Mouse (Mus musculus): ENCODE measurements around the gene C1galt1.
A peak's percentile ranks its signal among the peaks of the same experiment; 100 is the strongest.

The C1galt1 gene

GRCm38 (mm10) chr6:7844802-7845679 lies at the start of gene C1galt1:
C1galt1 (plus strand) TSS chr6:7844842.
- peak; percentile 65 for DNase-seq (ENCODE audit: low read depth, low spot score)

GRCm38 (mm10) chr6:7799969-7800368 lies 44.7 kb upstream of the C1galt1 start:
- DNase-seq (ENCODE audit: low read depth, low spot score), result no peak

- DNase-seq (ENCODE audit: low read depth, low spot score), result no peak
Observed at GRCm38 (mm10) chr6:7803765-7804542, 40.7 kb upstream of the C1galt1 start.

GRCm38 (mm10) chr6:7814146-7814545 lies 30.5 kb upstream of the C1galt1 start:
- DNase-seq (ENCODE audit: low read depth, low spot score), result no peak

- DNase-seq (ENCODE audit: low read depth, low spot score), result no peak
Observed at GRCm38 (mm10) chr6:7816233-7816632, 28.4 kb upstream of the C1galt1 start.

GRCm38 (mm10) chr6:7822688-7823087 lies 22.0 kb upstream of the C1galt1 start:
- no peak for DNase-seq (ENCODE audit: low read depth, low spot score)

- no peak for DNase-seq (ENCODE audit: low read depth, low spot score)
Observed at GRCm38 (mm10) chr6:7830793-7831192, 13.8 kb upstream of the C1galt1 start.

DNA sequence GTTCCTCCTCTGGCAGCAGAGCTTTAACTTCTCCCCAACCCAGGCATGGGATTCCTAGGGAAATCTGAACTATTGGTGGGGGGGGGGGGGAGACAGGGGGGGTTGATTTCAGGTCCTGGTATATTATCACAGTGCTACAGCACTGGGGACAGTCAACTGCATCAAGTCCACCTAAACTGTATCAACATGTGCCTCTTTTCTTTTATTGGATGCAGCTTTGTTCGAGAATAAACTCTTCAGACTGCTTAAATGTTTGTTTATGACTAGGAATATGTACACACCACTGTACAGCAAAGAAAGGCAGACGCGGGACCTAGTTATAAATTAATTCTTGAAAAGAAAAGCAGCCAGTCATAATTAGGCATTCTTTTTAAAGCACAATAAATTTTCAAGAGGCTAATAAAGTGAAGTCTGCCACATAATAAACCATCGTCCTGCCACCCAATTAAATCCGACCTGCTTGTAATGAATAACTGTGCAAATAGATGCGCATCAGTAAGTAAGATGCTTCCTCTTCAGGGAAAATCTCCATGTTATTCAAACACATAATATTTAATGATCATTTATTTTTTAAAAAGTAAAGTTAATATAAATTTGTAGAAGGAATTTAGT lies 12.0 kb upstream of the C1galt1 start:
- DNase-seq (ENCODE audit: low read depth, low spot score), result no peak

GRCm38 (mm10) chr6:7843726-7844411 lies 773 bp upstream of the C1galt1 start:
- DNase-seq (ENCODE audit: low read depth, low spot score), result peak; percentile 83

GRCm38 (mm10) chr6:7844412-7844801 lies 235 bp upstream of the C1galt1 start:
- peak; percentile 99 for DNase-seq (ENCODE audit: low read depth, low spot score)

- DNase-seq (ENCODE audit: low read depth, low spot score), result peak; percentile 51
Observed at GRCm38 (mm10) chr6:7845680-7846017, 1.0 kb downstream of the C1galt1 start.

GRCm38 (mm10) chr6:7846726-7847439 lies 2.2 kb downstream of the C1galt1 start:
- DNase-seq (ENCODE audit: low read depth, low spot score), result peak; percentile 69

GRCm38 (mm10) chr6:7847890-7848508 lies 3.4 kb downstream of the C1galt1 start:
- DNase-seq (ENCODE audit: low read depth, low spot score), result peak; percentile 10

DNA sequence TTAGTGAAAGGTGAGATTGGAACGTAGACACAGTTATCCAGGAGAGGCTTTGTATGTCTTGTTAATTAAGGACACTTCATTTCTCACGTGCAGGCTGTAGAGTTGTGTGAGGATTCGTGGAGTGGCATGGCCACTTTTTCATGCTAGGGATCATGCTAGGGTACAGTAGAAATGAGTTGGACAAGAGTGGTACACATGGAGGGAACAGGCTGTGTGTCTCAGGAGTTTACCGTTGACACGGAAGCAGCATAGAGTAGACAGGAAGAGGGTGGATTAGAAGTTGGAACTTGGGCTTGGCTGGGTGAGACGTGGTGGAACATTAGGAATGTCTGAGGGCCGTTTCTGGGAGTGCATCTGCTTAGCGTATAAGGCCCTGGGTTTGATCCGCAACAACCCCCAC lies 4.1 kb downstream of the C1galt1 start:
- DNase-seq (ENCODE audit: low read depth, low spot score), result no peak

GRCm38 (mm10) chr6:7851036-7851435 lies 6.4 kb downstream of the C1galt1 start:
- no peak for DNase-seq (ENCODE audit: low read depth, low spot score)

DNA sequence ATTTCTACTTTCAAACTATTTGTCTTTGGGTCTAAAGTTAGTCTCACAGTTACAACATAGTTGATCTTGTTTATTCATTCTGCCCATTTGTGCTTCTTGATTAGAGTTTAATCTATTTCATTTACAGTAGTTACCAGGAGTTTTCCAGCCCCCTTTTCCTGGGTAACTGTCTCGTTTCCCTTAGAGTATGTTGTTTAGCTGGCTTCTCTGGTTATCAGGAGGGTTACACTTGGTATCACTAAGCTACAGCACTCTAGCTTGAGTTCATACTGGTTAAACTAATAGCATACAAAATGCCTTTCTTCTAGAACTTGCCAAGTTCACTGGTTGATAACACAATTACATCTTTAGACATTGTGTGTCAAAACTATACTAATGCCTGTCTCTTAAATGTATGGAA lies 8.3 kb downstream of the C1galt1 start:
- DNase-seq (ENCODE audit: low read depth, low spot score), result no peak

DNA sequence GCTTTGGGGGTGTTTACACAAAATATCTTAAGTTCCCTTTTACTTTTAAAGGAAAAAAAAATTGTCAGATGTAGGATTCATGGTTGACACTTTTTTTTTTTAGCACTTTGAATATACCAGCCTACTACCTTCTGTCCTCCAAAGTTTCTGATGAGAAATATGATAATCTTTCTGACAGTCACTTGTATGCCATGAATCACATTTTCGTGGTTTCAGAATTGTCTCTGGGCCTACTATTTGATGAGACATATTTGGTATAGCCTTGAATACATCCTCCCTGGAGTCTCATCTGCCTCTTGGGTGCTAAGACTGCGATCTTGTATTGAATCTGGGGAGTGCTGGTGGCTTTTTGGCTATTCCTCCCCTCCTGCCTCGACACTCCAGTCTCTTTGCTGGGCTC lies 8.8 kb downstream of the C1galt1 start:
- no peak for DNase-seq (ENCODE audit: low read depth, low spot score)

DNA sequence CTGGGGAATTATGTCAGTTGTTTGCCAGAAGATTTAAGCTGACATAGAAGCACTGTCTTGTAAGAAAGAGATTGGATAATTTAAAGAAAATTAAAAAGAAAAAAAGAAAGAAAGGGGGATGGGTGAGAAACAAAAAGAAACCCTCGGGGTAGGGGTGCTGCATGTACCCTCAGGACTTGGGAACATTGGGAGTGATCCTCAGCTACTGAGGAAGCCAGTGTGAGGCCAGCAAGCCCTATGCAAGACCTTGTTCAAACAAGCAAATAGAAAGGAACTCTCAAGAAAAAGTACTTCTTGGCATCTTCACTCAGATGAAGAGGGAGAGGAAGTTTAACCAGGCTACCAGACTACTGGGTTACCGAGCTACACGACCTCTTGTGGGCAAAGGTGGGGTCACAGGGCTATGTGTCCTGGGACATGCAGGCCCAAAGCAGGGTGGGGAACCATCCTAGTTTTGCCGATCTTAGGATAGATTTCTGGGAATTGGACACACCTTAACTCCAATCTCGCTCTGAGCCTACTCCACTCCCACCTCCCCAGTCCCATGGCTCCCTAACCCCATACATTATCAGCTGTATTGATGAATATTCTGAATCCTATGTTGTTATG lies 12.1 kb downstream of the C1galt1 start:
- peak; percentile 35 for DNase-seq (ENCODE audit: low read depth, low spot score)

DNA sequence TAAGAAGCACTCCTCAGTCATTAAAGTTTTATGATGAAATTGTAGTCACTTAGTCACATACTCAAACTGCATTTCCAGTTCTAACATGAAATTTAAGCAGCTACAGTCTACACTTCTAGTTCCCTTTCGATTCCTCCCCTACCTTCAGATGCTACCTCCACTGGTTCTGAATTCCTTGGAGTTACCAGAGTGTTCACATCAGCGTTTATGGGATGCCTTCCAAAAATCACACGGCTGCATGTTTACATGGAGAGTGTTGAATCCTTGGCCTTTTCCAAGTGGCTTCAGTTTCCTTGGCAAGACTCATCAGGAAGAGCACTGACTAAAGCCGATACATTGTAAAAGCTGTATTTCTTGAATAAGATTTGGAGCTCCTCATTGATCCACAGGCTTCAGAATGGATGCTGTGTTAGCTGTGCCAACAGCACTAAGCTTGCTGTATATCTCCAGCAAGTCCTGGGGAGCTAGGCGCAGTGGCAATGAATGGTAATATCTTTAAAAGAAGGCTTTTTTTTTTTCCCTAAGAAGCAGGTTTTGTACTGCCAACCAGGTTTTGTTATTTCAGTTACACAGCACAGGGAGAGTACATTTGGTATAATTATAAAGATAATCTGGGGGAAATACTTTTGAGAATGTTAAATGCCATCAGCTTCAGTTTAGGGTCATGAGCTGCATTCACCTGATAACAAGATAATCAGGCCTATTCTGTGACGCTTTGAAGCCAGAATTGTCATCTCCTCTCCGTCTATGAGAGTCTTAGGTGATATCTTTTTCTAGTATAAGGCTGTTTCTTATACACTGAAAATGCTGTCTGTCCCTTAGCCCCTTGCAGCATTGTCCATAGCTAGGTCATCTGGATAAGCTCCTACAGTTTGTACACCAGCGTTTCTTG lies 13.0 kb downstream of the C1galt1 start:
- DNase-seq (ENCODE audit: low read depth, low spot score), result no peak
